Mouse (Mus musculus): Measurements from ENCODE around the gene Bcar3.
A peak's percentile ranks its signal among the peaks of the same experiment; 100 is the strongest.
"Not testable (repeated sequence)": the region's sequence is repeated elsewhere in the genome, so short reads cannot be mapped to it uniquely, and the experiment has no call there.

Bcar3 gene

GRCm38 (mm10) chr3:122293954-122294850, at the start of gene Bcar3:
TSS of gene Bcar3 (plus strand) at chr3:122294136.
- peak; percentile 84 for DNase-seq

- no peak for DNase-seq
These were observed 49.2 kb upstream of the Bcar3 start for GRCm38 (mm10) chr3:122244759-122245158.

GRCm38 (mm10) chr3:122245215-122245877, 48.6 kb upstream of the Bcar3 start, which contains the start of gene Gclm:
TSS of gene Gclm (plus strand) at chr3:122245557.
- peak; percentile 91 for DNase-seq

- no peak for DNase-seq
These were observed 48.0 kb upstream of the Bcar3 start for GRCm38 (mm10) chr3:122245878-122246332.

GRCm38 (mm10) chr3:122246406-122246805, 47.5 kb upstream of the Bcar3 start:
- no peak for DNase-seq

GRCm38 (mm10) chr3:122246986-122247767, 46.8 kb upstream of the Bcar3 start:
- DNase-seq, result no peak

GRCm38 (mm10) chr3:122247768-122248100, 46.2 kb upstream of the Bcar3 start:
- no peak for DNase-seq

- no peak for DNase-seq
These were observed 41.3 kb upstream of the Bcar3 start for GRCm38 (mm10) chr3:122252466-122253253.

- not testable (repeated sequence) for DNase-seq
These were observed 39.9 kb upstream of the Bcar3 start for GRCm38 (mm10) chr3:122254050-122254449.

GRCm38 (mm10) chr3:122269986-122270385, 23.9 kb upstream of the Bcar3 start:
- no peak for DNase-seq

GRCm38 (mm10) chr3:122272565-122272964, 21.4 kb upstream of the Bcar3 start:
- not testable (repeated sequence) for DNase-seq

- DNase-seq, result no peak
These were observed 20.3 kb upstream of the Bcar3 start for GRCm38 (mm10) chr3:122273407-122274240.

- peak; percentile 83 for DNase-seq
These were observed 19.5 kb upstream of the Bcar3 start, which contains the start of gene Dnttip2 for GRCm38 (mm10) chr3:122274241-122275024. TSS of gene Dnttip2 (plus strand) at chr3:122274388.

GRCm38 (mm10) chr3:122275111-122275510, 18.8 kb upstream of the Bcar3 start:
- DNase-seq, result no peak

- DNase-seq, result peak; percentile 9
These were observed 6.7 kb upstream of the Bcar3 start for GRCm38 (mm10) chr3:122287195-122287594.

GRCm38 (mm10) chr3:122288613-122289195, 5.2 kb upstream of the Bcar3 start:
- no peak for DNase-seq

GRCm38 (mm10) chr3:122289344-122289743, 4.6 kb upstream of the Bcar3 start:
- not testable (repeated sequence) for DNase-seq

- no peak for DNase-seq
These were observed 3.2 kb upstream of the Bcar3 start for GRCm38 (mm10) chr3:122290696-122291095.

GRCm38 (mm10) chr3:122291828-122292227, 2.1 kb upstream of the Bcar3 start:
- no peak for DNase-seq
